Mouse (Mus musculus): ENCODE measurements around the gene Dgkg.

Dgkg gene

GRCm38 (mm10) chr16:22491446-22492166 lies 165.4 kb downstream of the Dgkg start:
- no peak for TF ChIP-seq GATA4 (IDR thresholded peaks at IDR 0.05; ENCODE audit: insufficient replicate concordance, low read length)

DNA sequence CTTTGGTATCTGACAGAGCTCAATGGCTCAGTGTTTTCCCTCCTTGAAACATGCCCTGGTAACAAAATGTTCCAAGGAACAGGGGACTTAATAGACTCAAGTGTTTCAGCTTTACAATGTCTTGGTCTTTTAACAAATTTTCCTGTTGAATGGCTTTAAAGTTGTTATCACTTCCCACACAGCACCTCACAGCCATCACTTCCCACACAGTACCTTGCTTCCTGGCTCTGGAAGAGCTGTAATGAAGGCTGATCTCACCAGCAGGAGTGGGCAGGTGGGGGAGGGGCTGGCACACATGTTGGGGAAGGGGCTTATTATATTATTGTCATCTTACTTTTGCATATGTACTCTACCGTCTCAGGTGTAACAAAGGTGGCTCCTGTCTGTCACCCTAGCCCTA lies 173.1 kb downstream of the Dgkg start:
- TF ChIP-seq GATA4 (IDR thresholded peaks at IDR 0.05; ENCODE audit: insufficient replicate concordance, low read length): no peak

- TF ChIP-seq GATA4 (IDR thresholded peaks at IDR 0.05; ENCODE audit: insufficient replicate concordance, low read length): no peak
Observed at GRCm38 (mm10) chr16:22479322-22479721, 177.7 kb downstream of the Dgkg start.

GRCm38 (mm10) chr16:22471728-22472127 lies 185.3 kb downstream of the Dgkg start:
- TF ChIP-seq GATA4 (IDR thresholded peaks at IDR 0.05; ENCODE audit: insufficient replicate concordance, low read length): no peak

DNA sequence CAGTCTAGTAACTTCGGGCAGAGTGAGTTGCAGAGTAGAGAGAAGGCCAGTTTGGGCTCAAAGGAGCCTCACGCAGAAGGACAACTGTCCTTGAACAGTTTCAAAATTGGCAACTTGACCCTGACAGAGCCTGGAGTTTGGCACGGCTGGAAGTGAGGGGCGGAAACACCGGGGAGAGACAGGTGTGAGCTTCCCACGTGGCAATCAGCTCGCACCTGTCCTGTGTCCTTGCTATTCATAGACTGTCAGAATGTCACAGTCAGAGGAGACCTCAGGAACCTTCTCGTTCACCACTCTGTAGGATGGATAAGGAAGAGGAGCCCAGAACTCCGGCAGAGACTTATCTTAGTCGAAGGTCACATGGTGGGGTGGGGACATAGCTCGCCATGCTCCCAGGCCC lies 187.6 kb downstream of the Dgkg start:
- no peak for TF ChIP-seq GATA4 (IDR thresholded peaks at IDR 0.05; ENCODE audit: insufficient replicate concordance, low read length)

DNA sequence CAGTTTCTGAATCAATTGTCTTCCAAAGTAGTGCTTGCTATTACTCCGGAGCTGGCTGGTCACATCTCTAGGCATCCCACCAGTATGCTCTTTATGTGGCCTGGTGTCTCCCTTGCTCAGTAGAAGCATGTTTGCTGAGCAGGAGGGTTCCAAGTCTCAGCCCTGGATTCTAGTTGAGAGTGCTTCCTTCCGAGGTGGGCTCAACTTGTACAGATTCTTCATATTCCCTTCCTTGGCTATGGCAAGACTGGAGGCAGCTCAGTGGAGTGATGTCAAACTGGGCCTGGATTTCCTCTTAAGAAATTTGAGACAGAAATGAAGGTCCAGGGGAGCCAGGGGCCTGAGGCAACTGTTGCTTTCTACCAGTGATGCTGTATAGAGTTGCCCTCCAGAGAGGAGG lies 189.9 kb downstream of the Dgkg start:
- no peak for TF ChIP-seq GATA4 (IDR thresholded peaks at IDR 0.05; ENCODE audit: insufficient replicate concordance, low read length)

DNA sequence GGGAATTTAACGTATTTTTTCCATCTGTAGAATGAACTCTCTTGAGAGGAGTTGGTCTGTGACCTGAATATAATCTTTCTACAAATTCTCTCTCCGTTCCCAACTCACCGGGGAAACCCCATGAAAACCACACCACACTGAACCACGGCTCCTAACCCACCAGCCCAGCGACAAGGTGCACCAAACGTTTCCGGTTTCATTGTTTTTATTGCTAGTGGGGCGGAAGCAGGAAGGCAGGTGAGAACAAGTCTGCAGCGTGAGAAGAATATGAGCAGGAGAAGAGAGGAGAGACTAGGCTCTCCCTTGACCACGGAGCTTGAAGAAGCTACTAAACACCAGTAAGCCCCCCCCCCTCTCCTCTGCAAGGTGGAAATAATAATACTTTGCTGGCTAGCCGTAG lies 190.6 kb downstream of the Dgkg start:
- TF ChIP-seq GATA4 (IDR thresholded peaks at IDR 0.05; ENCODE audit: insufficient replicate concordance, low read length): no peak

DNA sequence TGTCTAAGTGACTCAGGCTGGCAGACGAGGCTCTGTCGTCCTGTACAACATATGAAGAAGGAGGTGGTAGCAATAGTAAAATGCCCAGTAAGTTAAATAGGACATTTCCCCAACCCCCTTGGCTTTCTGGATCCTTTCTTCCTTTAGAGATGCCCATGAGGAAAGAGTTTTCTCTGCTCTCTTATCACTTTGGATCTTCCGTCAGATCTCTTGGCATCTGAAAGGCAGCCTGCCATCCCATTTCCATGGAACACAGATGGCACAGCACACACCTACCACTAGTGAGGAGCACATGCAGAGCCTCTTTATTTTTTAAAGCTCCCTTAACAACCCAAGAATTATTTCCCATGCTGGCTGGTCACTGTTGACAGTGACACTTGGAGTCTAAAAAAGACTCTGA lies 194.8 kb downstream of the Dgkg start:
- no peak for TF ChIP-seq GATA4 (IDR thresholded peaks at IDR 0.05; ENCODE audit: insufficient replicate concordance, low read length)

- TF ChIP-seq GATA4 (IDR thresholded peaks at IDR 0.05; ENCODE audit: insufficient replicate concordance, low read length): no peak
Observed at GRCm38 (mm10) chr16:22461728-22462127, 195.3 kb downstream of the Dgkg start.

DNA sequence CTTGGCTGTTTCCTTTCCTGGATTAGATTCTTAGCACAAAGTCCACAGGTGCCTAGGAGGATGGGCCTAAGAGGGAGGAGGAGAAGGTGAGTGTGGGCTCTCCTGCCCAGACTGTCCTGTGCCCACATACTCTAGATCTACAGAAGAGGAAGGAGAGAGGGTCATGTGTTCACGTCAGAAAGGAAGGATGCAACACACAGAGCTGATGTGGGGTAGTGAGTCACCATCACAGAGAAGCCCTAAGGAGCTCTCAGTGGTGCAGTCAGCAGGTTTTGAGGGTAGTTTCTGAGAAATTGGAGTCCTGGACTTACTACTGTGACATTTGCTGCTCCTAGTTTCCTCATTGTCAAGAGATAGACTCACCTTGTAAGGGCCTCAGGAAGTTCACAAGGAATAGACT lies 196.1 kb downstream of the Dgkg start:
- no peak for TF ChIP-seq GATA4 (IDR thresholded peaks at IDR 0.05; ENCODE audit: insufficient replicate concordance, low read length)

- TF ChIP-seq GATA4 (IDR thresholded peaks at IDR 0.05; ENCODE audit: insufficient replicate concordance, low read length): no peak
Observed at GRCm38 (mm10) chr16:22452082-22452481, 204.9 kb downstream of the Dgkg start.

GRCm38 (mm10) chr16:22448093-22448492 lies 208.9 kb downstream of the Dgkg start:
- TF ChIP-seq GATA4 (IDR thresholded peaks at IDR 0.05; ENCODE audit: insufficient replicate concordance, low read length): no peak

DNA sequence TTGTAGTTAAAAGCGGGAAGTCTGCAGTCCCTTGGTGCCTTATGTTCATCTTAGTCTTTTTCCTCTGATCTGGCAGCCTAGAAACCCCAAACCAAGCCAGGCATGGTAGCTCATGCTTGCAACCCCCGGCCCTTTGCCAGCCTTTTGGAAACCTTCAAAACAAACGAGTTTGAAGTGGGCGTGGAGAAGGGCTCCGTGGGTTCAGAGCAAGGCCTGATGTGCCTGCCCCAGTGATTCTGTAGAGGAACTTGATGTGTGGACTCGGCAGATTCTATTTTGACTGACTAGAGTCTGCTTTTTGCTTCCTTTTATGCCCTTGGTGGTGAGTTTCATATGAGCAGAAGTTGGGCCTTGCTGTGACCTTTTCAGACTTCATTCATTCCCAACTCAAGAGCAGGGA lies 212.2 kb downstream of the Dgkg start:
- no peak for TF ChIP-seq GATA4 (IDR thresholded peaks at IDR 0.05; ENCODE audit: insufficient replicate concordance, low read length)

GRCm38 (mm10) chr16:22442202-22442601 lies 214.8 kb downstream of the Dgkg start:
- no peak for TF ChIP-seq GATA4 (IDR thresholded peaks at IDR 0.05; ENCODE audit: insufficient replicate concordance, low read length)

DNA sequence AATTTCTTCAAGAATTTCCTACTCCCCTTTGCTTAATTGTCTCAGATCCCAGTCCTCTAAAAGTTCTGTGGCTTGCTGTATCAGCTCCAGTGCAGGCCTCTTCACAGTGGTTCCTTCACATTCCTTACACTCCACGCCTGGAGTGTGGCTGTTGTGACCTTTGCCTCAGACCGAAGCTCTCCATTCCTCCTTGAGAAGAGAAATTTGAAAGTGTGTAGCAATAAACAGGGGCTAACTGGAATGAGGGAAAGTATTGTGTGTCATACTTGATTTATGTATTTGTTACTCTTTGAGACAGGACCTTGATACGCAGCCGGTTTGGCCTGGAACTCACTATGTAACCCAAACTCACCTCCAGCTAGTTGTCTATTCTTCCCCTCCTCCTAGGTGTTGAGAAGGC lies 215.7 kb downstream of the Dgkg start:
- TF ChIP-seq GATA4 (IDR thresholded peaks at IDR 0.05; ENCODE audit: insufficient replicate concordance, low read length): no peak

DNA sequence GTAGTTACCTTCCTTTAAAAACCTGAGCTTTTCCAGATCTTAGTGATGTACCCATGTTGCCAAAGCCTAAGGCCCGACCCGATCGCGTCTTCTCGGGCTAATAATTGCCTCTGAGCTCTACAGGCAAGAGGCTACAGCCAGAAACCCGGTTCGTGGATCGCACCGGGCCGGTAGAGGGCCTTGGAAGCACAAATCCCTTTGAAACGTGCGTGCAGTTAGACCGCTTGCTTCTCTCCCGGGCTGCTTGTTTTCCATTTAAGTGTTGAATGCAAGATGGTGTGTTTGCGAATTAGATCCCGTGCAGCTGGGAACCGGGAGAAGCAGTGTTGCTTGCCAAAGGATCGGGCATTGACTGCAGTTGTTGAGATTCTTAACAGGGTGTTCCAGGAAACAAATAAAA lies 216.8 kb downstream of the Dgkg start:
- no peak for TF ChIP-seq GATA4 (IDR thresholded peaks at IDR 0.05; ENCODE audit: insufficient replicate concordance, low read length)

GRCm38 (mm10) chr16:22439499-22440177 lies 217.4 kb downstream of the Dgkg start, which contains the start of gene Etv5:
TSS of gene Etv5 (minus strand) at chr16:22439719.
- TF ChIP-seq GATA4 (IDR thresholded peaks at IDR 0.05; ENCODE audit: insufficient replicate concordance, low read length): peak; percentile 28; the same call in 1 of the 2 replicates
